Mouse (Mus musculus) hindbrain, postnatal 0 days (tissue): Measurements from ENCODE around the gene Usp46. TPM values are rescaled to one million over a fixed set of nuclear protein-coding genes. Genes with fewer than 3 reads are reported as not detected.

Experiments used
- ATAC-seq: fragments of 200-750 bp; cut with Nextera tagmentation; 2 replicates; pipeline ENCODE4 v1.8.0; 2017; ENCODE audit warnings: mild to moderate bottlenecking, moderate TSS enrichment, moderate library complexity
- DNase-seq: peaks from one replicate; pipeline ENCODE4 v3.0.0-alpha.2; 2015; ENCODE audit warnings: low spot score
- H3K27ac ChIP-seq: fragments of 300-500 bp; sonication (generic); 2 replicates; pipeline ENCODE4 v1.5.1; 2014; ENCODE audit warnings: mild to moderate bottlenecking
- H3K27me3 ChIP-seq: fragments of 300-500 bp; sonication (generic); 2 replicates; pipeline ENCODE4 v1.6.1; 2014; ENCODE audit warnings: low read length, mixed read lengths; ENCODE audit not compliant: insufficient read depth
- H3K36me3 ChIP-seq: fragments of 300-500 bp; sonication (generic); 2 replicates; pipeline ENCODE4 v1.6.1; 2014; ENCODE audit warnings: low read length, mixed read lengths; ENCODE audit not compliant: insufficient read depth
- H3K4me1 ChIP-seq: fragments of 300-500 bp; sonication (generic); 2 replicates; pipeline ENCODE4 v1.6.1; 2014; ENCODE audit warnings: antibody characterized with exemption, low read length, mixed read lengths; ENCODE audit not compliant: insufficient read depth
- H3K4me2 ChIP-seq: fragments of 300-500 bp; sonication (generic); 2 replicates; pipeline ENCODE4 v1.6.1; 2014; ENCODE audit warnings: low read depth, mild to moderate bottlenecking, low read length, moderate library complexity, mixed read lengths
- H3K4me3 ChIP-seq: fragments of 300-500 bp; sonication (generic); 2 replicates; pipeline ENCODE4 v1.5.1; 2014; ENCODE audit warnings: low read length
- H3K9ac ChIP-seq: fragments of 300-500 bp; sonication (generic); replicated peaks from 2 replicates; pipeline ENCODE4 v1.6.1; 2014; ENCODE audit warnings: mild to moderate bottlenecking, low read length, moderate library complexity, mixed read lengths
- H3K9me3 ChIP-seq: fragments of 300-500 bp; sonication (generic); 2 replicates; pipeline ENCODE4 v1.6.1; 2016; ENCODE audit warnings: low read length, mixed read lengths
- CTCF ChIP-seq: IDR thresholded peaks from 2 replicates; pipeline ENCODE4 v1.5.1; 2016; ENCODE audit warnings: antibody characterized with exemption, control low read depth, low read depth
- WGBS: fragments of 180-500 bp; shearing (Covaris S2); extraction: QIAGEN DNeasy Blood & Tissue Kit; methylation state at CpG from one replicate; pipeline ENCODE4 v1.1.7; 2014; 5-methylcytosine and 5-hydroxymethylcytosine counted together
- polyA plus RNA-seq: library from polyadenylated mRNA; unstranded; fragments of >200 nt; fragmentation: Nextera tagmentation; extraction: Ambion mirVana; gene quantifications from 2 replicates; pipeline ENCODE4 v1.2.1, GENCODE M21; 2015
- total RNA-seq: library from RNA; depleted of rRNA; stranded (reverse); fragments of >200 nt; gene quantifications from 2 replicates; pipeline ENCODE4 v1.2.3, GENCODE M21; 2014

Usp46 gene
- total and polyA plus RNA-seq, 2 experiments from 2014 or later = 39.1 to 65.4 TPM

- H3K9ac ChIP-seq = no peak overlapping the region
- WGBS = 86% methylated on average over 9 of the region's 9 CpGs
- no peak overlapping the region for H3K4me3 ChIP-seq
- H3K9me3 ChIP-seq = no peaks in the 10 kb centered on the region
- no peak for TF ChIP-seq CTCF
- DNase-seq (no peak), ATAC-seq (no peak)
- no peaks in the 10 kb centered on the region for H3K27me3 ChIP-seq
- no peak overlapping the region for H3K27ac ChIP-seq
- no peaks in the 10 kb centered on the region for H3K4me1 ChIP-seq
- H3K4me2 ChIP-seq = no peak overlapping the region
- H3K36me3 ChIP-seq = peaks cover 29% of the 10 kb centered on the region; the same call in 1 of the 2 replicates
Observed at GRCm38 (mm10) chr5:74001743-74002142, 66.5 kb downstream of the Usp46 start.

GRCm38 (mm10) chr5:73998966-73999365 lies 69.3 kb downstream of the Usp46 start:
- WGBS = 75% methylated on average over 5 of the region's 5 CpGs
- ATAC-seq = no peak
- no peak overlapping the region for H3K4me2 ChIP-seq
- TF ChIP-seq CTCF = no peak
- H3K4me1 ChIP-seq = no peaks in the 10 kb centered on the region
- H3K27ac ChIP-seq = no peak overlapping the region
- no peaks in the 10 kb centered on the region for H3K9me3 ChIP-seq
- H3K9ac ChIP-seq = no peak overlapping the region
- no peak for DNase-seq
- no peaks in the 10 kb centered on the region for H3K27me3 ChIP-seq
- H3K36me3 ChIP-seq = peaks cover 29% of the 10 kb centered on the region; the same call in 1 of the 2 replicates
- no peak overlapping the region for H3K4me3 ChIP-seq

- no peak overlapping the region for H3K4me2 ChIP-seq
- H3K9me3 ChIP-seq = no peaks in the 10 kb centered on the region
- no peak for TF ChIP-seq CTCF
- peaks cover 4% of the 10 kb centered on the region; the same call in 1 of the 2 replicates for H3K36me3 ChIP-seq
- peak; percentile 32; the same call in 1 of the 2 replicates for ATAC-seq
- H3K9ac ChIP-seq = no peak overlapping the region
- DNase-seq = no peak
- no peak overlapping the region for H3K4me3 ChIP-seq
- no peaks in the 10 kb centered on the region for H3K4me1 ChIP-seq
- H3K27me3 ChIP-seq = no peaks in the 10 kb centered on the region
- no peak overlapping the region for H3K27ac ChIP-seq
Observed at GRCm38 (mm10) chr5:73994850-73995249, 73.4 kb downstream of the Usp46 start.

GRCm38 (mm10) chr5:73993538-73993937 lies 74.7 kb downstream of the Usp46 start:
- Histone ChIP-seq H3K4me3 (no peak overlapping the region), H3K9me3 (no peaks in the 10 kb centered on the region), H3K4me2 (no peak overlapping the region), H3K4me1 (no peaks in the 10 kb centered on the region), H3K9ac (no peak overlapping the region), H3K27ac (no peak overlapping the region), H3K36me3 (no peaks in the 10 kb centered on the region), H3K27me3 (no peaks in the 10 kb centered on the region)
- TF ChIP-seq CTCF = peak; percentile 33; the same call in 1 of the 2 replicates
- WGBS = 87% methylated on average over 4 of the region's 4 CpGs
- ATAC-seq = no peak
- DNase-seq = peak; percentile 23

- H3K9ac ChIP-seq = no peak overlapping the region
- H3K27me3 ChIP-seq = no peaks in the 10 kb centered on the region
- H3K9me3 ChIP-seq = no peaks in the 10 kb centered on the region
- H3K4me3 ChIP-seq = no peak overlapping the region
- 91% methylated on average over 13 of the region's 13 CpGs for WGBS
- H3K36me3 ChIP-seq = no peaks in the 10 kb centered on the region
- H3K4me2 ChIP-seq = no peak overlapping the region
- H3K4me1 ChIP-seq = no peaks in the 10 kb centered on the region
- ATAC-seq = no peak
- DNase-seq = no peak
- no peak for TF ChIP-seq CTCF
- H3K27ac ChIP-seq = no peak overlapping the region
Observed at GRCm38 (mm10) chr5:73992321-73992720, 75.9 kb downstream of the Usp46 start.

- DNase-seq (no peak), ATAC-seq (no peak)
- Histone ChIP-seq H3K4me1 (no peaks in the 10 kb centered on the region), H3K4me2 (no peak overlapping the region), H3K36me3 (no peaks in the 10 kb centered on the region), H3K4me3 (no peak overlapping the region), H3K9ac (no peak overlapping the region), H3K9me3 (no peaks in the 10 kb centered on the region), H3K27ac (no peak overlapping the region), H3K27me3 (no peaks in the 10 kb centered on the region)
- WGBS = 95% methylated on average over 3 of the region's 3 CpGs
- TF ChIP-seq CTCF = no peak
Observed at GRCm38 (mm10) chr5:73989532-73989931, 78.7 kb downstream of the Usp46 start.

DNA sequence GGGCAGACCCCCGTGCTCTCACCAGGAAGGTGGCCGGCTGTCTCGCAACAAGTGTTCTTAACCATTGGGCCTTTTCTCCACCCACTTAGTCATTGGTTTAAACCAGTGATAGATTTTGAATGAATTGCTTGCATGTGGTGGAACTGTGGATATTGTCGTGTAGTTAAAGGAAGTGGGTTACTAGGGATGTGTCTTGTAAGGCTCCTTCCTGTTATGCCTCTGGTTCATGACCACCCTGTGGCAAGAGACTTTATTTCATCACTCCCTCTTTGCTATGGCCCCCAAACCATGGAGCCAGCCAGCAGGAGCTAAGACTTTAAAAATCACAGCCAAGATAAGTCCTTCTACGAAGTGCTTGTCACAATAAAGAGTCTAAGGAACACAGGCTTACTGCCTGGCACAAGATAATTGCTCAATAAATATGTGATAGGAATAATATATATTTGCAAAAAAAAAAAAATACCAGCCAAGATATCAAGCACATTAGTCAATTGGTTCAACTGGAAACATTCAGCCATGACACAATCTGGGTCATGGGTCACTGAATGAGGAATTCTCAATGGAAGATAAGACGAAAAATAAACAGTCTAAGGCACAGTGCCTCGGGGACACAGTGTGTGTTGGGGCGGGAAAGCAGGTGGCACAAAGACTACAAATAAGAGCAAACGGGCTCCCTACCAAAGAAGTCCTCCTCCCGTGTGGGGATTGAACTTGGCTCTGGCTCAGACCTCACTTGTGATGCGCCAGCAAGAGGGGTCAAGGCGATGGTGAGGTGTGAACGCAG lies 80.3 kb downstream of the Usp46 start:
- Histone ChIP-seq H3K9ac (no peak overlapping the region), H3K4me1 (no peaks in the 10 kb centered on the region), H3K9me3 (no peaks in the 10 kb centered on the region), H3K27me3 (no peaks in the 10 kb centered on the region), H3K4me2 (no peak overlapping the region), H3K27ac (no peak overlapping the region), H3K36me3 (no peaks in the 10 kb centered on the region), H3K4me3 (no peak overlapping the region)
- 77% methylated on average over 13 of the region's 13 CpGs for WGBS
- no peak for TF ChIP-seq CTCF
- ATAC-seq (no peak), DNase-seq (no peak)
